9 mouse cellular contexts compared by ENCODE assay signal in genomic region chr3:107757365-107758129, GRCm38 (mm10). TPM values are rescaled to one million over a fixed set of nuclear protein-coding genes. Genes with fewer than 3 reads are reported as not detected.
A peak's percentile ranks its signal among the peaks of the same experiment; 100 is the strongest.
DNase-seq lines count a peak whose midpoint lies in the region; ATAC-seq and TF ChIP-seq lines count a peak whose summit lies in the region.
"Had no signal": no experiment of that assay in that cellular context is flagged by ENCODE, and none has a peak within 500 bp of the region (broad histone marks: within the 10 kb centered on the region; RNA-seq: fewer than 3 reads in every experiment).

No protein-coding gene starts in this region.

- 0 out of 2 replicates have a peak overlapping the region, but pooled peaks have one; percentile 49 for H3K9ac ChIP-seq in embryonic facial prominence, embryonic 13.5 days
- H3K9ac ChIP-seq in lung, postnatal 0 days (replicated peaks; ENCODE audit: low read depth): no peak overlapping the region
- H3K9ac ChIP-seq in intestine, embryonic 16.5 days (ENCODE audit: low read depth, low read length): peak overlapping the region; percentile 31; the same call in 1 of the 2 replicates
- no peak overlapping the region for H3K9ac ChIP-seq in stomach, embryonic 14.5 days (replicated peaks; ENCODE audit: low read depth, low read length)

- no peaks in the 10 kb centered on the region for H3K9me3 ChIP-seq in embryonic facial prominence, embryonic 13.5 days
- H3K9me3 ChIP-seq in embryonic facial prominence, embryonic 10.5 days: no peaks in the 10 kb centered on the region
- no peaks in the 10 kb centered on the region for H3K9me3 ChIP-seq in lung, postnatal 0 days (ENCODE audit: low read length)
- H3K9me3 ChIP-seq in intestine, embryonic 16.5 days (ENCODE audit: control insufficient read depth, low read length): no peaks in the 10 kb centered on the region
- no peaks in the 10 kb centered on the region for H3K9me3 ChIP-seq in stomach, embryonic 14.5 days (ENCODE audit: control insufficient read depth, low read depth, low read length)

- no peaks in the 10 kb centered on the region for H3K27me3 ChIP-seq in embryonic facial prominence, embryonic 13.5 days
- H3K27me3 ChIP-seq in embryonic facial prominence, embryonic 10.5 days (replicated peaks; ENCODE audit: low read depth, poor library complexity, severe bottlenecking): peaks cover 40% of the 10 kb centered on the region
- no peaks in the 10 kb centered on the region for H3K27me3 ChIP-seq in lung, postnatal 0 days (replicated peaks; ENCODE audit: insufficient read depth, low read length)
- H3K27me3 ChIP-seq in intestine, embryonic 16.5 days (replicated peaks; ENCODE audit: control insufficient read depth, insufficient read depth, low read length): peaks cover 12% of the 10 kb centered on the region
- no peaks in the 10 kb centered on the region for H3K27me3 ChIP-seq in stomach, embryonic 14.5 days (ENCODE audit: control insufficient read depth, insufficient read depth, low read length)

- peaks cover 30% of the 10 kb centered on the region for H3K36me3 ChIP-seq in embryonic facial prominence, embryonic 13.5 days
- H3K36me3 ChIP-seq in embryonic facial prominence, embryonic 10.5 days (replicated peaks): peaks cover 9% of the 10 kb centered on the region; the same call in 1 of the 2 replicates
- no peaks in the 10 kb centered on the region for H3K36me3 ChIP-seq in lung, postnatal 0 days (ENCODE audit: insufficient read depth, low read length)
- H3K36me3 ChIP-seq in intestine, embryonic 16.5 days (ENCODE audit: control insufficient read depth, insufficient read depth, low read length): 0 out of 2 replicates have a peak, but pooled peaks cover 6% of the 10 kb centered on the region
- H3K36me3 ChIP-seq in stomach, embryonic 14.5 days (ENCODE audit: control insufficient read depth, insufficient read depth, low read length): peaks cover 11% of the 10 kb centered on the region; the same call in 1 of the 2 replicates

- no peak for TF ChIP-seq EP300 in lung, postnatal 0 days (IDR thresholded peaks at IDR 0.05)

- no peak for ATAC-seq in embryonic facial prominence, embryonic 13.5 days (ENCODE audit: insufficient number of reproducible peaks, insufficient read depth, low FRiP score, low TSS enrichment, low read depth)
- ATAC-seq in lung, postnatal 0 days: no peak
- ATAC-seq in intestine, embryonic 16.5 days: no peak
- ATAC-seq in stomach, embryonic 14.5 days (ENCODE audit: insufficient number of reproducible peaks, insufficient read depth, low FRiP score, low read depth): no peak

- H3K27ac ChIP-seq in embryonic facial prominence, embryonic 13.5 days: no peak overlapping the region
- H3K27ac ChIP-seq in embryonic facial prominence, embryonic 10.5 days (replicated peaks): no peak overlapping the region
- H3K27ac ChIP-seq in lung, postnatal 0 days (ENCODE audit: low read length): no peak overlapping the region
- H3K27ac ChIP-seq in intestine, embryonic 16.5 days (ENCODE audit: low read length): no peak overlapping the region
- H3K27ac ChIP-seq in stomach, embryonic 14.5 days (ENCODE audit: low read length): no peak overlapping the region

- DNase-seq in embryonic facial prominence, embryonic 10.5 days (ENCODE audit: low spot score): no peak
- DNase-seq in lung, postnatal 0 days (ENCODE audit: low spot score): no peak
- DNase-seq in lung, postnatal 25 days (ENCODE audit: low spot score): no peak
- DNase-seq in adrenal gland, adult 2 months: no peak
- no peak for DNase-seq in adrenal gland, postnatal 14 days
- DNase-seq: adrenal gland, adult 8-10 months had no signal

- H3K4me3 ChIP-seq in embryonic facial prominence, embryonic 13.5 days: no peak overlapping the region
- no peak overlapping the region for H3K4me3 ChIP-seq in embryonic facial prominence, embryonic 10.5 days
- H3K4me3 ChIP-seq in lung, postnatal 0 days (ENCODE audit: low read depth, low read length): no peak overlapping the region
- H3K4me3 ChIP-seq in intestine, embryonic 16.5 days (ENCODE audit: low read length): peak overlapping the region; percentile 66
- no peak overlapping the region for H3K4me3 ChIP-seq in stomach, embryonic 14.5 days (ENCODE audit: low read depth, low read length)

- 85% methylated on average over 5 of the region's 5 CpGs for WGBS in embryonic facial prominence, embryonic 13.5 days
- WGBS in embryonic facial prominence, embryonic 10.5 days: 87% methylated on average over 5 of the region's 5 CpGs
- 93% methylated on average over 5 of the region's 5 CpGs for WGBS in lung, postnatal 0 days
- 90% methylated on average over 5 of the region's 5 CpGs for WGBS in intestine, embryonic 16.5 days
- WGBS in stomach, embryonic 14.5 days: 93% methylated on average over 5 of the region's 5 CpGs

- H3K4me1 ChIP-seq in embryonic facial prominence, embryonic 13.5 days: peaks cover 28% of the 10 kb centered on the region
- H3K4me1 ChIP-seq in embryonic facial prominence, embryonic 10.5 days: peaks cover 24% of the 10 kb centered on the region
- H3K4me1 ChIP-seq in lung, postnatal 0 days (ENCODE audit: insufficient read depth, low read depth, low read length): peaks cover 8% of the 10 kb centered on the region; the same call in 1 of the 2 replicates
- peaks cover 14% of the 10 kb centered on the region for H3K4me1 ChIP-seq in intestine, embryonic 16.5 days (ENCODE audit: control insufficient read depth, insufficient read depth, low read length)
- H3K4me1 ChIP-seq in stomach, embryonic 14.5 days (ENCODE audit: control insufficient read depth, insufficient read depth, low read length): peaks cover 20% of the 10 kb centered on the region

- peak overlapping the region; percentile 84 for H3K4me2 ChIP-seq in embryonic facial prominence, embryonic 13.5 days
- 0 out of 2 replicates have a peak overlapping the region, but pooled peaks have one; percentile 5 for H3K4me2 ChIP-seq in lung, postnatal 0 days (replicated peaks; ENCODE audit: low read depth, low read length)
- peak overlapping the region; percentile 72 for H3K4me2 ChIP-seq in intestine, embryonic 16.5 days (ENCODE audit: low read depth, low read length)
- peak overlapping the region; percentile 79; the same call in 1 of the 2 replicates for H3K4me2 ChIP-seq in stomach, embryonic 14.5 days (replicated peaks; ENCODE audit: low read depth, low read length)

- TF ChIP-seq CTCF in lung, postnatal 0 days (IDR thresholded peaks at IDR 0.05): no peak

RNA-seq across cellular contexts. Expression of gene Csf1, which starts 2.7 kb away (rescaled TPM):
- polyA plus RNA-seq in embryonic facial prominence, embryonic 13.5 days (2015; fragmentation: Nextera tagmentation; extraction: Ambion mirVana): 9.7 and 9.8 TPM in 2 replicates
- 3.8 and 4.4 TPM in 2 replicates for polyA plus RNA-seq in embryonic facial prominence, embryonic 10.5 days (2016; fragmentation: Nextera tagmentation; extraction: Ambion mirVana)
- 10.9 and 14.3 TPM in 2 replicates for polyA plus RNA-seq in lung, postnatal 0 days (2015; fragmentation: Nextera tagmentation; extraction: Ambion mirVana)
- polyA plus RNA-seq in intestine, embryonic 16.5 days (2015; fragmentation: Nextera tagmentation; extraction: Ambion mirVana): 11.8 and 13.9 TPM in 2 replicates
- 11.0 and 14.0 TPM in 2 replicates for polyA plus RNA-seq in stomach, embryonic 14.5 days (2014; fragmentation: Nextera tagmentation; extraction: Ambion mirVana)
- total RNA-seq in adrenal gland, adult 2 months (2021): 10 to 100 TPM; 16.5 to 25.2 TPM
- 21.1 and 23.4 TPM in 2 replicates for polyA plus RNA-seq in adrenal gland, adult 2 months (2012; rRNA removed)
- 17.4 and 18.5 TPM in 2 replicates for total RNA-seq in adrenal gland, postnatal 14 days (2021)

Comparison
In these comparisons a context has a peak if more than half of its experiments do, and no peak if none do; other contexts are left out.
1. H3K4me2 ChIP-seq: peak in every context shown above with its lines; median percentile 84 in embryonic facial prominence, embryonic 13.5 days; 79 in stomach, embryonic 14.5 days; 72 in intestine, embryonic 16.5 days; 5 in lung, postnatal 0 days.
2. H3K9ac ChIP-seq: peak in embryonic facial prominence, embryonic 13.5 days (single experiment) and intestine, embryonic 16.5 days (single experiment); none in lung, postnatal 0 days (single experiment) and stomach, embryonic 14.5 days (single experiment).